Mouse (Mus musculus): ENCODE results near the gene Ggta1.

Gene Ggta1

DNA sequence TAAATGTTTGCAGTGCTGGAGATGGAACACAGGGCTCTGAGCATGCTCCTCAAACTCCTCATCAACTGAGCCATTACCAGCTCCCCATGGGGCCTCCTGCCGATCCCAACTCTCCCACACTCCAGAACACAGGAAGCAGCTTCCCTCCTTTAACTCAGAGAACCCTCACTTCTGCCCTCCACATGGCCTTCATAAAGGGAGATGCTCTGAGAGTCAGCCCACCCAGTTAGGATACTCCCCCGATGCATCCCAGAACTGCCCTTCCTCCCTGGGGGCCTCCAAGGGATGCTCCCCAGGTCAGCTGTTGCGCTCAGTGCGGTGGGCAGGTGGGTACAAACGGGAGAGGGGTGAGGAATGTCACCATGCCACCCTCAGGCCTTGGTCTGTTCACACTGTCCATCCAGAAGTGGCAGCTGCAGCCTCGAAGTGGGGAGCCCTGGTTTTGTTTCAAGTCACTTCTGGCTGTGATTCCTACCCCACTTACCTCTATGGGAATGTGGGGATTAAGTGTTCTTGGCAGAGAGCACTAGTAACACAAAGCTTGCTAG lies 28.4 kb downstream of the Ggta1 start:
- DNase-seq (ENCODE audit: low read depth) = no peak

GRCm38 (mm10) chr2:35433428-35433827 lies 29.6 kb downstream of the Ggta1 start:
- DNase-seq (ENCODE audit: low read depth) = no peak

GRCm38 (mm10) chr2:35432472-35432871 lies 30.6 kb downstream of the Ggta1 start:
- DNase-seq (ENCODE audit: low read depth) = no peak

DNA sequence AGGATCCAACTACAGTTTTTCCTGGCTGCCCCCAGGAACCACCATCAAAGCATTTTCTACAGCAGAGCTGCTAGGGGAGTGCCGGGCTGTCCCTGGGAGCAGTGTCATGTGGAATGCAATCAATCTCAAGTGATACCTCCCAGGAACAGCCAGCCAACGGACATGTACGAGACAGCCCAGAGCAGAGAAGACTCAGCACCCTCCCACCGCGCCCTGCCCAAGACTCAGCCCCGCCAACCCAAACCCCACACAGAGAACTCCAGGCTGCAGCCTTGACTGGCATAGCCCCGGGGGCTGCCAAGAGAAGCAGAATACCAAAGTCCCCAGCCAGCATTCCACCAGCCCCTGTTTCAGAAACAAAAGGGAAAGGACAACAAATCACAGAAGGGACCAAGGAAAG lies 31.0 kb downstream of the Ggta1 start:
- DNase-seq (ENCODE audit: low read depth) = no peak

DNA sequence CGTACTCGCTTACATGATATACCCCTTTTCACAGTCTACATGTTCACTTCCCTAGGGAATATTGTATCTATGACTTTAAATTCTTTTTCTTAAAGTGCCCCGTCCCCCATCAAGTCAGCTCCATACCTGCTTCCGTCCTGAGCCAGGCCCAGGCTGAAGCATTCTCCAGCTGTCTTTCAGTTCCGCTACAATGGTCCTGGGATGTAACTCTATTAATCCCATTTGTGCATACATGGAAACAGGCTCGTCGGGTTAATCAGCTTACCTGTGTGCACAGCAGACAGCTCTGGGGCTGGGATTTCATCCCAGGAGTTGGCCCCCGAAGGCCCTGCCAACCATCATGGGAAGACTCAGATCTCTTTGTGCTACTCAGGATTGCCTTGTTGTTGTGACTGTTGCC lies 32.2 kb downstream of the Ggta1 start:
- no peak for DNase-seq (ENCODE audit: low read depth)

DNA sequence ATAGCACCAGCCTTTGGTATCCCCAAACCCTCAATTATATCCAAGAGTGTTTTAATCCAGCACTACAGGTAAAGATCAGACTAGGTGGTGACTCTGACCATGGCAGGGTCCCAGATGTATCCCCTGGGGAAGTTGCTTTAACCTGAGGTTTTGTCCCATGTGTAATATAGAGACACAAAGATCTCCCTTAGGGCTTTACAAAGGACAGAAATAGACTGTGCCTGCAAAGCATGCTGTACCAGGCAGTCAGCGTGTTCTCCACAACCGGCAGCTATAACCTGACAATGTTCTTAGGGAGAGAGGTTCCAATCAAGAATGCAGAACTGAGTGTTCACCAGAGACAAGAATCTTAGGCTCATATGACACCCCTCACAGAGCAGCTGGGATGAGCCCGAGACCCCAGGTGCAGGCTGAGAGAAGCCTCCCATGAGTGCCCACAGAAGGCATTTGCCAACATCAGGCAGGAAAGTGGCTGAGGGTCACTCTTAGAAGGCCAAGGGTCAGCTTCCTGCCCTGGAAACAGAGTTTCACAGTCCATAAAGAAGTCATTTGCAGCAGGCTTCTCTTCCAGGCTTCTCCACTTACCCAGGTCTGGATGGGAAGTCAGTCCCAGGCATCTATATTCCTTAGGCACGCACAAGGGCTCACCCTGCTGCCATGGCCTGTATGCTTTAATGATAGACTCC lies 34.3 kb downstream of the Ggta1 start:
- no peak for DNase-seq (ENCODE audit: low read depth)

DNA sequence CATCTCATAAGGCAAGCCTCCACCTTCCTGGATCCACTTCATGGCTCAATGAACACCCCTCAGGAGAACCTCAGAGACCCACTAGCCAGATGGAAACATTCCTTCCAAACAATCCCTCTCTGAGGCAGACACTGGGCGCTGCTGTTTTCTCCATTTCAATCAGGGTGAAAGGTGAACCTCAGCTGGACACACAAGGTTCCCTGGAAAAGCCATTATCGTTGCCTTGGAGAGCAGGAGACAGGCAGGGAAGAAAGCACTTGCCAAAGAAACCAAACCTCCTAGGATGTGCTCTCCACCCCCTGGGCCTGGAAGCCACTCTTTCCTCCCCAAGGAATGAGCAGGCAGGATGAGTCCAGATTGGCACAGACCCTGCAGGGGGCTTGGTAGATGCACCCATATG lies 35.5 kb downstream of the Ggta1 start:
- no peak for DNase-seq (ENCODE audit: low read depth)

- no peak for DNase-seq (ENCODE audit: low read depth)
These were observed 39.2 kb downstream of the Ggta1 start for GRCm38 (mm10) chr2:35423711-35424339.

DNA sequence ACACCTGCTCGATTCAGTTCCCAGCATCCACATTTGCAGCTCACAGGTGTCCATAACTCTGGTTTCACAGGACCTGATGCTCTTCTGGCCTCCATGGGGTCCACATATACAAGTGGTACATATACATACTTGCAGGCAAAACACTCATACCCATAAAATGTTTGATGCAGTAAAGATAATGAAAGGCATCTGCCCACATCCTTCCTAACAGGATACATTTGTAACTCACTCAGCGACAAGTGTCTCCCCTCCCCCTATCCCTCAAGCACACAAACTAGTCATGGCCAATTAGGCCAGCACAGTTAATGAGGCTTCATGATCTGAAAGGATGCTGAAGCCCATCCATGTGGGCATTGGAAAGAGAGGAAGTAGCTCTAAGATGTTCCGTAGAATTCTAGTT lies 40.6 kb downstream of the Ggta1 start:
- no peak for DNase-seq (ENCODE audit: low read depth)

DNA sequence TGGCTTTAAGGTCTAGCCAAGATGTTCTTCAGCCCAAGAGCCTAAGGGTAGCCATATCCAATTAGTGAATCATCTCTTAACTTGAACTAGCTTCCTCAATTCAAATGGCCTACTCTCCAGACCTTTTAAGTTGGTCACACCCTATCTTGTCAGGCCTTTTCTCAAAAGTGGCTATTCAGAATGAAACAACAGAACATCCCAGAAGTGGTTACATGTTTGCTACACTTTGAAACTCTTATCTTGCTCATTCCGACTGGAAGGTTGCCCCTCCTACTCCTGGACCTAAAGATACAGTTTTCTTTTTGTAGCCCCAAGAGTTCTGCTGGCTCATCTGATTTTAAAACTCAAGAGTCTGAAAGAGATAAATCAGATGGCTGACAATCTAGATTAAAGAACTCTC lies 42.4 kb downstream of the Ggta1 start:
- no peak for DNase-seq (ENCODE audit: low read depth)

DNA sequence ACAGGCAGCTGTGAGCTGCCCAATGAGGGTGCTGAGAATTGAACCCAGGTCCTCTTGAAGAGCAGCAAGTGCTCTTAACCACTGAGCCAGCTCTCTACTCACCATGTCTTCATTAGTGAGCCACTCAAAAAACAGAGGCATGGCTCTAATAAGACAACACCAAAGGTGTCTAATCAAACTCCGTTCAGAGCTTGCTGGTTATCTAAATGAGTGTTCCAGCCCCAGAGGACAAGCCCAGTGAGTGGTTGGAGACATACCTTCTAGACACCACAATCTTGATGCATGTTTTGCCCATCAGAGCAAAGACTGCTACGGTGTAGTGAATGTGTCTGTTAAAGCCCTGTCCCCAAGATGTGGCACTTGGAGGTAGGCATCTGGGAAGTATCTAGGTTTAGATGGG lies 43.4 kb downstream of the Ggta1 start:
- no peak for DNase-seq (ENCODE audit: low read depth)

DNA sequence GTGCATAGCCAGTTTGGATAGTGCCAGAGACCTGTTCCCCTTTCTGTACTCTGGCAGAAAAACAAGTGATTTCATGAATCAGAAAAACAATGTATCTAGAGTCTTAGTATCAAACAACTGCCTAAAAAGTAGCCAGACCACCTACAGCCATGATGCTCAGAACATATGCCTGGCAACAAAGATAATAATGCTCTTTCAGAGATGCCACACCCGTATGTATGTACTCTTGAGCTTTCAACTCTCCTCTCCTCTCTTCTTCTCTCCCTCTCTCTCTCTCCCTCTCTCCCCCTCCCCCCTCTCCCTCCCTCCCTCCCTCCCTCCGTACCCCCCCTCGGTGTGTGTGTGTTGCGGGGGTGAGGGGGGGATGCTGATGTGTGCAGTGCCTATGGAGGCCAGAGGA lies 43.8 kb downstream of the Ggta1 start:
- DNase-seq (ENCODE audit: low read depth) = no peak

DNA sequence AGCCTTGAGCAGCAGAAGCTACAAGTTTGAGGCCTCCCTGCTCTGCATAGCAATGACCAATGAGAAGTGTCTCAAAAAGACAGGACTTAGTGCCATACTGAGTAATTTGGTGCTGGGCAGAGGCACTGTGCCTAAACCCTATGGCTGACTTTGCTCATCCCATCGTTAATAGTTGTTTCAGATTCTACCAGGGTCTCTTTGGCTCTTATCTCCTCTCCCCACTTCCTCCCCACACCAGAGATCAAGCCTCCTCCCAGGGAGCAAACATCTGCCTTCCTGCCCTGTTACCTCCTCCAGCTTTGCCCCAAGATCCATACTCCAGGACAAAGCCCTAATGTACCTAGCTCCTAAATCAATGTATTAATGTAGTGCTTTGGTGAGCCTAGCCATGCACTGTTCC lies 45.8 kb downstream of the Ggta1 start:
- no peak for DNase-seq (ENCODE audit: low read depth)

DNA sequence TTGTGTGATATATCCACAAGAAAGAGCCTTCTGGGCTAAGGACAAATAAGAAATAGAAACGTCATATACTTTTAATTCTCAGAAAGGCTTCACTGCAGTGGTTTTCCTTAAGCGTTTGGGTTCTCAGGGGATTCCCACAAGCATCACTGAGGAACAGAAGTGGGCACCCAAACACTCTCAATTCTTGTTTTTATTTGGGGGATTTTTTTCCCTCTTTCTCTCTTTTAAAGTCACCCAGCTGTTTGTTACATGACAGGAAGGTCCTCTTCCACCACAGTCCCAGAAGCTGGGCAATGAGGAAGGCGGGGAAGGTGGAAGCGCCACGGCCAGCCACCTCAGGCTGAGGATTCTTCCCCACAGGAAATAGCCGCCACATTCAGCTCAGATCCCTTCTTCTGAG lies 46.6 kb downstream of the Ggta1 start:
- DNase-seq (ENCODE audit: low read depth) = no peak

GRCm38 (mm10) chr2:35412810-35413209 lies 50.2 kb downstream of the Ggta1 start:
- no peak for DNase-seq (ENCODE audit: low read depth)

DNA sequence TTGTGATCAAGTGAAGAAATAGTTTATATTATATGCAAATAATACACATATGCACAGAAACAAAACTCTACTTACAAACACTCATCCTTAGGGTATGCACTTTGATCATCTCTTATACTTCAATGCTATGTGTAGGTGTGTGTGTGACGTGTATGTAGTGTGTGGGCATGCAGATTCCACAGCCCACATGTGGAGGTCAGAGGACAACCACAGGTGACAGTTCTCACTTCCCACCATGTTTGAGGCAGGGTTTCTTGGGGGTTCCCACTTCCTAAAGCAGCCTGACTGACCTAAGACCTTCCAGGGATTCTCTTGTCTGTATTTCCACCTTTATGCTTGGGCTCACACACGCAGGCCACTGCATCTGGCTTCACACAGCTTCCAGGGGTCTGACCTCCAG lies 50.8 kb downstream of the Ggta1 start:
- DNase-seq (ENCODE audit: low read depth) = no peak

DNA sequence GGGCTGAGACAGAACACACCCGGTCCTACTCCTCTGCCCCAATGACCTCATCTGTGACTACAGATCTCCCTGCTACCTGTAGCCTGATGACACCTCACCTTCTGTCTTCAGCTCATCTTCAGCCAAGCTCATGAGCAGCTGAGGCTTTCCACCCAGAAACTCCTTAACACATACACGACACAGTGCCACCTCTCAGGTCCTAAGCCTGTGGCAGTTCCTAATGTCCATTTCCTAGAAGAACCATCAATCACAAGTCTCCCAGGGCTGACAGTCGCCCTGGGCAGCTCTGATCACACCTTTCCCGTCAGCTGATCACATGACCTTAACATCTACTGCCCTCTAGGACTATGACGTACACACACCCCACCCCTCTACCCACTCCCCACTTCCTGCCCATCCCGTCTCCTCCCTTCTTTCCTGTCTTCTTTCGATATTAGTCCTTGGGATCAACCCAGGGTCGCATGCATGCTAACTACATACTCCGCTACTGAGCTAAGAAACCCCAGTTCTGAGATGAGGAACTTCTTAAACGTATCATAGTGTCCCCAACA lies 51.3 kb downstream of the Ggta1 start:
- no peak for DNase-seq (ENCODE audit: low read depth)

DNA sequence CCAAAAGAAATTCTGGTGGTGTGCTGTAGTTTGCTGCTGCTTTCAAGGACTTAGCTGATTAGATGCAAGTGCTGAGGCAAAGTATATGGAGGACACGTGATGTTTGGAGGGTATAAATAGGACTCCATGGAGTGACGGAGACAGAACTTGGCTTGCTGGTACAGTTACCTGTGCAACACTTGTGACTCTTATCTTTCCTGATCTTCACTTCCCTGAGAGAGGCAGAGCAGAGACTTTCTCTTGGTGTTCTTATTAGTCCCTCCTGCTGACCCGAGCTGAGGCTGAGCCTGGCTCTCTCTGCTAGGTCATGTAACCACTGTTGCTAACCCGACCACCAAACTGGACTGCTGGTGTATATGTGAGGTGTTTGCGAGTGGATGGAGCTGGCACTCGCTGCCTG lies 53.6 kb downstream of the Ggta1 start:
- DNase-seq (ENCODE audit: low read depth) = no peak

DNA sequence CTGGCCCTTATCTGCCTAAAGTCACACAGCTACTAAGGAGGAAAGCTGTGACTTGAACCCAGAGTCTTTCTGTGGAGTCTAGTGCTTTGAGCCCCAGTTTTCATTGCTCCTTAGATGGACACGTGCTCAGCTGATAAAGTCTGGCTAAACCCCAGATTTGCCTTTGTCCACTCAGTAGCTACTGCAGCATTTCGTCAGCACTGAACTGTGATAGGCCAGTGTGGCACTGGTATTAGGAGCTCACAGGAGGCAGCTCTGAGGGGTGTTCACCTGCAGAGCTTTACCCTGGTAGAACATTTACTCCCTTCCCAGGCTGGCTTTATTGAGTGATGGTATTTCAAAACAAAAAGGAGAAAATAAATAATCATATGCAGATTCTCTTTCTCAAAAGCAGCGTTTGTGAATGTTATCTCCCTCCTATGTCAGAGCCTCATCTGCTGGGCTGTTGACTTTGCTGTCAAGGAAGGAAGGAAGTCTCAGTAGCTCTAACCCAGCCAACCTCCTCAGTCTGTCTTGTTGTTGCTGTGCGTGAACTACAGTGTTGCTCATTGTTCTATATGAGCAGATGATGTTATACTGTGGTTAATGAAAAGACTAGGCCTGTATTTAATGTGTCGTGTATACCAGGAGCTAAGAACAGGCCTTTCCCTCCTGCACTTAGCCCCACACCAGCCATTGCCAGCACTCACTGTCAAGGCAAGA lies 54.5 kb downstream of the Ggta1 start:
- no peak for DNase-seq (ENCODE audit: low read depth)

DNA sequence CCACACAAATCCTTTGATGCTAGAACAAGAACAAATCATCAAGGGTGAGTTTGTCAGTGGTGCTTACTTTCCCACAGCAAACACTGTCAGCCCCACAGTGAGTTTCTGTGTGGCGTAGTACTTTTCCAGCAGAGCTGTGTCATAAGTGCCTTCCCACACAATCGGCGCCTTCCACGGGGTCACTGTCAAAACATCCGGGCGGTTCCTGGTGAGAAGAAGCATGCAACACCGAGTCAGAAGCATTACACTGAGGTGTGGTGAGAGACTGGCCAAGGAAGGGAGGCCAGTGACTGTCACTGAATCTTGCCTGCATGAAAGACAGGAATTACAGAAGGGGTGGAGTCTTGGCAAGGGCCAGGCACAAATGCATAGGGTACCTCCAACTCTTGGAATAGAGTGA lies 55.2 kb downstream of the Ggta1 start:
- no peak for DNase-seq (ENCODE audit: low read depth)

- no peak for DNase-seq (ENCODE audit: low read depth)
These were observed 55.8 kb downstream of the Ggta1 start for GRCm38 (mm10) chr2:35407266-35407665.

GRCm38 (mm10) chr2:35406611-35407010 lies 56.4 kb downstream of the Ggta1 start:
- DNase-seq (ENCODE audit: low read depth) = no peak

DNA sequence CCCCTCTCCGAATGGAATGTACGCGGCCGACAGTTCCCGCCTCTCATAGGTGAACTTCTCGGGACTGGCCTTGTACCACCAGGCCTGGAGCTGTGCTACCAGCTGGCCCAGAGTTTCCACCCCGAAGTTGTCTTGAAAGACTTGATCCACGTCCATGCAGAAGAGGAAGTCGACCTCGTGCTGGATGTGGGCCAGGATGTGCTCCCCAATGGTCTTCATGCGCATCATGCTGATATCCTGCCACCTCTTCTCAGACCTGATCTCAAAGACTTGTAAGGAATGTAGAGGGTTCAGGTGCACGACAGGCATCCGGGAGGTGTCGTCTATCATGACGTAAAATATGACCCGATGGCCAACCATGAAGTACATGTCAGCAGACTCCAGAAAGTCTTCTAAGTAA lies 60.6 kb downstream of the Ggta1 start:
- DNase-seq (ENCODE audit: low read depth) = no peak
